Mouse (Mus musculus) hindbrain, embryonic 16.5 days (tissue): ENCODE data around the gene Phf20. TPM values are rescaled to one million over a fixed set of nuclear protein-coding genes. Genes with fewer than 3 reads are reported as not detected.
A peak's percentile ranks its signal among the peaks of the same experiment; 100 is the strongest.
"Not testable (repeated sequence)": the region's sequence is repeated elsewhere in the genome, so short reads cannot be mapped to it uniquely, and the experiment has no call there.

Experiments used
- ATAC-seq: fragments of 200-750 bp; cut with Nextera tagmentation; 2 replicates; pipeline ENCODE4 v1.8.0; 2017; ENCODE audit warnings: moderate TSS enrichment, moderate library complexity
- H3K27ac ChIP-seq: fragments of 300-500 bp; sonication (generic); 2 replicates; pipeline ENCODE4 v1.5.1; 2014; ENCODE audit warnings: low read depth, mild to moderate bottlenecking, control low read depth, low read length, moderate library complexity
- H3K27me3 ChIP-seq: fragments of 300-500 bp; sonication (generic); replicated peaks from 2 replicates; pipeline ENCODE4 v1.6.1; 2014; ENCODE audit warnings: low read length; ENCODE audit not compliant: control insufficient read depth, insufficient read depth
- H3K36me3 ChIP-seq: fragments of 300-500 bp; sonication (generic); 2 replicates; pipeline ENCODE4 v1.6.1; 2014; ENCODE audit warnings: mild to moderate bottlenecking, low read length, moderate library complexity, mixed read lengths; ENCODE audit not compliant: control insufficient read depth, insufficient read depth
- H3K4me1 ChIP-seq: fragments of 300-500 bp; sonication (generic); 2 replicates; pipeline ENCODE4 v1.6.1; 2014; ENCODE audit warnings: low read depth, low read length; ENCODE audit not compliant: control insufficient read depth, insufficient read depth
- H3K4me2 ChIP-seq: fragments of 300-500 bp; sonication (generic); 2 replicates; pipeline ENCODE4 v1.6.1; 2014; ENCODE audit warnings: mild to moderate bottlenecking, low read length, control low read depth, moderate library complexity
- H3K4me3 ChIP-seq: fragments of 300-500 bp; sonication (generic); 2 replicates; pipeline ENCODE4 v1.5.1; 2014; ENCODE audit warnings: mild to moderate bottlenecking, low read length, control low read depth, moderate library complexity
- H3K9ac ChIP-seq: fragments of 300-500 bp; sonication (generic); 2 replicates; pipeline ENCODE4 v1.6.1; 2014; ENCODE audit warnings: low read depth, mild to moderate bottlenecking, control low read depth, low read length, moderate library complexity
- H3K9me3 ChIP-seq: fragments of 300-500 bp; sonication (generic); 2 replicates; pipeline ENCODE4 v1.6.1; 2014; ENCODE audit warnings: mild to moderate bottlenecking, low read length, moderate library complexity; ENCODE audit not compliant: control insufficient read depth
- WGBS: fragments of 180-500 bp; shearing (Covaris S2); extraction: QIAGEN DNeasy Blood & Tissue Kit; methylation state at CpG from one replicate; pipeline ENCODE4 v1.1.7; 2014; 5-methylcytosine and 5-hydroxymethylcytosine counted together
- polyA plus RNA-seq: library from polyadenylated mRNA; unstranded; fragments of >200 nt; fragmentation: Nextera tagmentation; extraction: Ambion mirVana; gene quantifications from 2 replicates; pipeline ENCODE4 v1.2.1, GENCODE M21; 2015

Gene Phf20
- polyA plus RNA-seq, 1 experiment from 2014 or later: 117 TPM

GRCm38 (mm10) chr2:156227689-156228088 is 31.4 kb downstream of the Phf20 start:
- no peaks in the 10 kb centered on the region for H3K27me3 ChIP-seq
- H3K9me3 ChIP-seq: no peaks in the 10 kb centered on the region
- no peak overlapping the region for H3K9ac ChIP-seq
- 0 out of 2 replicates have a peak, but pooled peaks cover 6% of the 10 kb centered on the region for H3K36me3 ChIP-seq
- H3K4me1 ChIP-seq: no peaks in the 10 kb centered on the region
- no peak for ATAC-seq
- no peak overlapping the region for H3K4me3 ChIP-seq
- no peak overlapping the region for H3K4me2 ChIP-seq
- 100% methylated on average over 1 of the region's 1 CpGs for WGBS
- no peak overlapping the region for H3K27ac ChIP-seq

- no peak overlapping the region for H3K27ac ChIP-seq
- no peak for ATAC-seq
- no peaks in the 10 kb centered on the region for H3K4me1 ChIP-seq
- no peak overlapping the region for H3K4me3 ChIP-seq
- no peaks in the 10 kb centered on the region for H3K9me3 ChIP-seq
- H3K36me3 ChIP-seq: 0 out of 2 replicates have a peak, but pooled peaks cover 5% of the 10 kb centered on the region
- H3K9ac ChIP-seq: no peak overlapping the region
- WGBS: 93% methylated on average over 1 of the region's 1 CpGs
- H3K27me3 ChIP-seq: no peaks in the 10 kb centered on the region
- H3K4me2 ChIP-seq: no peak overlapping the region
Observed at GRCm38 (mm10) chr2:156229171-156229570, 32.9 kb downstream of the Phf20 start.

- H3K36me3 ChIP-seq: peaks cover 3% of the 10 kb centered on the region; the same call in 1 of the 2 replicates
- no peaks in the 10 kb centered on the region for H3K27me3 ChIP-seq
- no peaks in the 10 kb centered on the region for H3K9me3 ChIP-seq
- ATAC-seq: no peak
- no peak overlapping the region for H3K4me2 ChIP-seq
- H3K9ac ChIP-seq: no peak overlapping the region
- H3K4me1 ChIP-seq: no peaks in the 10 kb centered on the region
- H3K27ac ChIP-seq: no peak overlapping the region
- no peak overlapping the region for H3K4me3 ChIP-seq
Observed at GRCm38 (mm10) chr2:156231340-156231739, 35.1 kb downstream of the Phf20 start.

GRCm38 (mm10) chr2:156233275-156233948 is 37.1 kb downstream of the Phf20 start:
- Histone ChIP-seq H3K27ac (no peak overlapping the region), H3K4me2 (no peak overlapping the region), H3K4me1 (no peaks in the 10 kb centered on the region), H3K9ac (no peak overlapping the region), H3K36me3 (peaks cover 3% of the 10 kb centered on the region; the same call in 1 of the 2 replicates), H3K27me3 (no peaks in the 10 kb centered on the region), H3K9me3 (no peaks in the 10 kb centered on the region), H3K4me3 (no peak overlapping the region)
- WGBS: 79% methylated on average over 3 of the region's 3 CpGs
- 0 out of 2 replicates have a peak, but pooled peaks have one; percentile 45 for ATAC-seq

- H3K4me3 ChIP-seq, H3K9ac ChIP-seq, H3K27me3 ChIP-seq, ATAC-seq, H3K4me2 ChIP-seq, H3K9me3 ChIP-seq, H3K27ac ChIP-seq, H3K36me3 ChIP-seq, H3K4me1 ChIP-seq: not testable (repeated sequence)
- WGBS: 74% methylated on average over 2 of the region's 2 CpGs
Observed at GRCm38 (mm10) chr2:156234016-156234415, 37.8 kb downstream of the Phf20 start.

- H3K4me1 ChIP-seq: no peaks in the 10 kb centered on the region
- peaks cover 3% of the 10 kb centered on the region; the same call in 1 of the 2 replicates for H3K36me3 ChIP-seq
- no peaks in the 10 kb centered on the region for H3K27me3 ChIP-seq
- WGBS: 65% methylated on average over 4 of the region's 4 CpGs
- H3K9me3 ChIP-seq: no peaks in the 10 kb centered on the region
- peak; percentile 56; the same call in 1 of the 2 replicates for ATAC-seq
- H3K27ac ChIP-seq: no peak overlapping the region
- H3K9ac ChIP-seq: no peak overlapping the region
- H3K4me3 ChIP-seq: no peak overlapping the region
- no peak overlapping the region for H3K4me2 ChIP-seq
Observed at GRCm38 (mm10) chr2:156235847-156236246, 39.6 kb downstream of the Phf20 start.

- Histone ChIP-seq H3K4me3 (no peak overlapping the region), H3K27ac (no peak overlapping the region), H3K27me3 (no peaks in the 10 kb centered on the region), H3K9me3 (no peaks in the 10 kb centered on the region), H3K36me3 (no peaks in the 10 kb centered on the region), H3K9ac (no peak overlapping the region), H3K4me1 (no peaks in the 10 kb centered on the region), H3K4me2 (no peak overlapping the region)
- WGBS: 73% methylated on average over 2 of the region's 2 CpGs
- ATAC-seq: no peak
Observed at GRCm38 (mm10) chr2:156241662-156242061, 45.4 kb downstream of the Phf20 start.

- WGBS: 95% methylated on average over 8 of the region's 8 CpGs
- Histone ChIP-seq H3K9ac (no peak overlapping the region), H3K9me3 (no peaks in the 10 kb centered on the region), H3K4me3 (no peak overlapping the region), H3K27ac (no peak overlapping the region), H3K4me1 (no peaks in the 10 kb centered on the region), H3K36me3 (no peaks in the 10 kb centered on the region), H3K4me2 (no peak overlapping the region), H3K27me3 (no peaks in the 10 kb centered on the region)
- ATAC-seq: no peak
Observed at GRCm38 (mm10) chr2:156243011-156243410, 46.7 kb downstream of the Phf20 start.

- Histone ChIP-seq H3K4me3 (no peak overlapping the region), H3K4me2 (no peak overlapping the region), H3K9ac (no peak overlapping the region), H3K36me3 (peaks cover 7% of the 10 kb centered on the region), H3K4me1 (no peaks in the 10 kb centered on the region), H3K27me3 (no peaks in the 10 kb centered on the region), H3K9me3 (no peaks in the 10 kb centered on the region), H3K27ac (no peak overlapping the region)
- ATAC-seq: no peak
Observed at GRCm38 (mm10) chr2:156247599-156247998, 51.3 kb downstream of the Phf20 start.
